Mouse (Mus musculus): Measurements from ENCODE around the gene Tfap4. TPM values are rescaled to one million over a fixed set of nuclear protein-coding genes. Genes with fewer than 3 reads are reported as not detected.
"Not testable (repeated sequence)": the region's sequence is repeated elsewhere in the genome, so short reads cannot be mapped to it uniquely, and the experiment has no call there.

The Tfap4 gene
- polyA plus RNA-seq, 1 experiment from 2014 or later: 27.2 TPM

GRCm38 (mm10) chr16:4587516-4588210 is 28.0 kb upstream of the Tfap4 start:
- peak overlapping the region; percentile 44; the same call in 1 of the 2 replicates for H3K9ac ChIP-seq (replicated peaks; ENCODE audit: low read length)
- no peaks in the 10 kb centered on the region for H3K27me3 ChIP-seq (ENCODE audit: control insufficient read depth, insufficient read depth, low read length)
- no peaks in the 10 kb centered on the region for H3K9me3 ChIP-seq (replicated peaks; ENCODE audit: control insufficient read depth, low read length)
- H3K4me3 ChIP-seq (ENCODE audit: low read depth, low read length): no peak overlapping the region
- peaks cover 3% of the 10 kb centered on the region for H3K4me1 ChIP-seq (ENCODE audit: control insufficient read depth, insufficient read depth, low read length)
- H3K27ac ChIP-seq (replicated peaks; ENCODE audit: low read depth, low read length): no peak overlapping the region
- ATAC-seq (replicated peaks; ENCODE audit: insufficient number of reproducible peaks, low FRiP score, low TSS enrichment, low read depth): no peak
- whole genome bisulfite sequencing: 60% methylated on average over 5 of the region's 5 CpGs
- DNase-seq (ENCODE audit: low spot score): no peak
- peaks cover 2% of the 10 kb centered on the region; the same call in 1 of the 2 replicates for H3K36me3 ChIP-seq (replicated peaks; ENCODE audit: control insufficient read depth, insufficient read depth, low read depth, low read length)
- no peak overlapping the region for H3K4me2 ChIP-seq (ENCODE audit: low read depth, low read length)

- peaks cover 2% of the 10 kb centered on the region; the same call in 1 of the 2 replicates for H3K36me3 ChIP-seq (replicated peaks; ENCODE audit: control insufficient read depth, insufficient read depth, low read depth, low read length)
- DNase-seq (ENCODE audit: low spot score) (peak; percentile 99), ATAC-seq (replicated peaks; ENCODE audit: insufficient number of reproducible peaks, low FRiP score, low TSS enrichment, low read depth) (peak; percentile 98)
- WGBS: under 1% methylated on average over 41 of the region's 43 CpGs
- H3K27ac ChIP-seq (replicated peaks; ENCODE audit: low read depth, low read length): peak overlapping the region; percentile 5
- H3K4me2 ChIP-seq (ENCODE audit: low read depth, low read length): peak overlapping the region; percentile 36
- H3K9ac ChIP-seq (replicated peaks; ENCODE audit: low read length): peak overlapping the region; percentile 44
- peaks cover 3% of the 10 kb centered on the region for H3K4me1 ChIP-seq (ENCODE audit: control insufficient read depth, insufficient read depth, low read length)
- no peaks in the 10 kb centered on the region for H3K27me3 ChIP-seq (ENCODE audit: control insufficient read depth, insufficient read depth, low read length)
- H3K4me3 ChIP-seq (ENCODE audit: low read depth, low read length): peak overlapping the region; percentile 27
- H3K9me3 ChIP-seq (replicated peaks; ENCODE audit: control insufficient read depth, low read length): no peaks in the 10 kb centered on the region
Observed at GRCm38 (mm10) chr16:4586531-4587123, 27.0 kb upstream of the Tfap4 start.

- Histone ChIP-seq H3K9me3 (replicated peaks; ENCODE audit: control insufficient read depth, low read length) (no peaks in the 10 kb centered on the region), H3K4me2 (ENCODE audit: low read depth, low read length) (peak overlapping the region; percentile 36), H3K27me3 (ENCODE audit: control insufficient read depth, insufficient read depth, low read length) (no peaks in the 10 kb centered on the region), H3K27ac (replicated peaks; ENCODE audit: low read depth, low read length) (peak overlapping the region; percentile 5), H3K36me3 (replicated peaks; ENCODE audit: control insufficient read depth, insufficient read depth, low read depth, low read length) (peaks cover 2% of the 10 kb centered on the region; the same call in 1 of the 2 replicates), H3K9ac (replicated peaks; ENCODE audit: low read length) (peak overlapping the region; percentile 29), H3K4me3 (ENCODE audit: low read depth, low read length) (peak overlapping the region; percentile 27), H3K4me1 (ENCODE audit: control insufficient read depth, insufficient read depth, low read length) (peaks cover 3% of the 10 kb centered on the region)
- peak; percentile 31 for ATAC-seq (replicated peaks; ENCODE audit: insufficient number of reproducible peaks, low FRiP score, low TSS enrichment, low read depth)
- DNase-seq (ENCODE audit: low spot score): no peak
- 8% methylated on average over 14 of the region's 14 CpGs for WGBS
Observed at GRCm38 (mm10) chr16:4585642-4586530, 26.2 kb upstream of the Tfap4 start.

GRCm38 (mm10) chr16:4584438-4584837 is 24.8 kb upstream of the Tfap4 start:
- H3K36me3 ChIP-seq (replicated peaks; ENCODE audit: control insufficient read depth, insufficient read depth, low read depth, low read length): no peaks in the 10 kb centered on the region
- ATAC-seq (replicated peaks; ENCODE audit: insufficient number of reproducible peaks, low FRiP score, low TSS enrichment, low read depth) (no peak), DNase-seq (ENCODE audit: low spot score) (no peak)
- no peaks in the 10 kb centered on the region for H3K9me3 ChIP-seq (replicated peaks; ENCODE audit: control insufficient read depth, low read length)
- H3K27ac ChIP-seq (replicated peaks; ENCODE audit: low read depth, low read length): no peak overlapping the region
- H3K9ac ChIP-seq (replicated peaks; ENCODE audit: low read length): no peak overlapping the region
- no peaks in the 10 kb centered on the region for H3K27me3 ChIP-seq (ENCODE audit: control insufficient read depth, insufficient read depth, low read length)
- 78% methylated on average over 5 of the region's 5 CpGs for WGBS
- peaks cover 3% of the 10 kb centered on the region for H3K4me1 ChIP-seq (ENCODE audit: control insufficient read depth, insufficient read depth, low read length)
- H3K4me2 ChIP-seq (ENCODE audit: low read depth, low read length): no peak overlapping the region
- H3K4me3 ChIP-seq (ENCODE audit: low read depth, low read length): no peak overlapping the region

- Histone ChIP-seq H3K9ac (replicated peaks; ENCODE audit: low read length) (no peak overlapping the region), H3K4me3 (ENCODE audit: low read depth, low read length) (no peak overlapping the region), H3K4me1 (ENCODE audit: control insufficient read depth, insufficient read depth, low read length) (peaks cover 3% of the 10 kb centered on the region), H3K27ac (replicated peaks; ENCODE audit: low read depth, low read length) (no peak overlapping the region), H3K4me2 (ENCODE audit: low read depth, low read length) (no peak overlapping the region), H3K27me3 (ENCODE audit: control insufficient read depth, insufficient read depth, low read length) (no peaks in the 10 kb centered on the region), H3K36me3 (replicated peaks; ENCODE audit: control insufficient read depth, insufficient read depth, low read depth, low read length) (no peaks in the 10 kb centered on the region), H3K9me3 (replicated peaks; ENCODE audit: control insufficient read depth, low read length) (no peaks in the 10 kb centered on the region)
- DNase-seq (ENCODE audit: low spot score) (no peak), ATAC-seq (replicated peaks; ENCODE audit: insufficient number of reproducible peaks, low FRiP score, low TSS enrichment, low read depth) (no peak)
- 82% methylated on average over 3 of the region's 3 CpGs for WGBS
Observed at GRCm38 (mm10) chr16:4583807-4584206, 24.2 kb upstream of the Tfap4 start.

GRCm38 (mm10) chr16:4581179-4581578 is 21.5 kb upstream of the Tfap4 start:
- 89% methylated on average over 4 of the region's 4 CpGs for WGBS
- not testable (repeated sequence) for H3K9me3 ChIP-seq (replicated peaks; ENCODE audit: control insufficient read depth, low read length); H3K4me3 ChIP-seq (ENCODE audit: low read depth, low read length); H3K4me2 ChIP-seq (ENCODE audit: low read depth, low read length); DNase-seq (ENCODE audit: low spot score); H3K4me1 ChIP-seq (ENCODE audit: control insufficient read depth, insufficient read depth, low read length); H3K27ac ChIP-seq (replicated peaks; ENCODE audit: low read depth, low read length); H3K27me3 ChIP-seq (ENCODE audit: control insufficient read depth, insufficient read depth, low read length); H3K9ac ChIP-seq (replicated peaks; ENCODE audit: low read length); H3K36me3 ChIP-seq (replicated peaks; ENCODE audit: control insufficient read depth, insufficient read depth, low read depth, low read length); ATAC-seq (replicated peaks; ENCODE audit: insufficient number of reproducible peaks, low FRiP score, low TSS enrichment, low read depth)

- H3K36me3 ChIP-seq (replicated peaks; ENCODE audit: control insufficient read depth, insufficient read depth, low read depth, low read length): no peaks in the 10 kb centered on the region
- H3K4me1 ChIP-seq (ENCODE audit: control insufficient read depth, insufficient read depth, low read length): no peaks in the 10 kb centered on the region
- DNase-seq (ENCODE audit: low spot score): no peak
- H3K9me3 ChIP-seq (replicated peaks; ENCODE audit: control insufficient read depth, low read length): no peaks in the 10 kb centered on the region
- H3K4me2 ChIP-seq (ENCODE audit: low read depth, low read length): no peak overlapping the region
- 78% methylated on average over 7 of the region's 7 CpGs for WGBS
- H3K9ac ChIP-seq (replicated peaks; ENCODE audit: low read length): no peak overlapping the region
- H3K27me3 ChIP-seq (ENCODE audit: control insufficient read depth, insufficient read depth, low read length): no peaks in the 10 kb centered on the region
- ATAC-seq (replicated peaks; ENCODE audit: insufficient number of reproducible peaks, low FRiP score, low TSS enrichment, low read depth): no peak
- H3K27ac ChIP-seq (replicated peaks; ENCODE audit: low read depth, low read length): no peak overlapping the region
- no peak overlapping the region for H3K4me3 ChIP-seq (ENCODE audit: low read depth, low read length)
Observed at GRCm38 (mm10) chr16:4578630-4579029, 19.0 kb upstream of the Tfap4 start.

Measured in embryonic facial prominence, embryonic 11.5 days (tissue).